7 mouse cellular contexts compared by ENCODE assay signal in genomic region chr16:55933681-55934343, GRCm38 (mm10). TPM values are rescaled to one million over a fixed set of nuclear protein-coding genes. Genes with fewer than 3 reads are reported as not detected.
DNase-seq lines count a peak whose midpoint lies in the region; ATAC-seq lines count a peak whose summit lies in the region.

No protein-coding gene starts in this region.

- DNase-seq in Muller cell, postnatal 12 days (ENCODE audit: inconsistent ontology term), result peak; percentile 42
- DNase-seq in left cerebral cortex, postnatal 14 days (ENCODE audit: low spot score in 2 of 2), result peak; percentile 28 to 33
- peak; percentile 30 to 37 for DNase-seq in spleen, postnatal 14 days (ENCODE audit: low spot score in 2 of 2)

- H3K27ac ChIP-seq in brown adipose tissue, adult 24 weeks (replicated peaks; ENCODE audit: low read depth, low read length), result no peak overlapping the region
- H3K27ac ChIP-seq in forebrain, embryonic 16.5 days (ENCODE audit: low read length), result peak overlapping the region; percentile 72
- H3K27ac ChIP-seq in hindbrain, embryonic 15.5 days (replicated peaks), result peak overlapping the region; percentile 82

- WGBS in forebrain, embryonic 16.5 days, result under 1% methylated on average over 32 of the region's 32 CpGs
- 1% methylated on average over 32 of the region's 32 CpGs for WGBS in hindbrain, embryonic 15.5 days

- ATAC-seq in forebrain, embryonic 16.5 days, result peak; percentile 34
- peak; percentile 65 for ATAC-seq in hindbrain, embryonic 15.5 days (ENCODE audit: low FRiP score, low read depth)
- peak; percentile 43 for ATAC-seq in megakaryocyte progenitor cell, adult 5-6 weeks (replicated peaks; ENCODE audit: poor library complexity)

- no peaks in the 10 kb centered on the region for H3K9me3 ChIP-seq in forebrain, embryonic 16.5 days (ENCODE audit: control insufficient read depth, low read length)
- no peaks in the 10 kb centered on the region for H3K9me3 ChIP-seq in hindbrain, embryonic 15.5 days

- intact Hi-C loops in left cerebral cortex, postnatal 14 days (cut with DNase I), result no loop called here

- H3K27me3 ChIP-seq in forebrain, embryonic 16.5 days (replicated peaks; ENCODE audit: control insufficient read depth, insufficient read depth, low read length), result no peaks in the 10 kb centered on the region
- no peaks in the 10 kb centered on the region for H3K27me3 ChIP-seq in hindbrain, embryonic 15.5 days

- no peaks in the 10 kb centered on the region for H3K36me3 ChIP-seq in forebrain, embryonic 16.5 days (ENCODE audit: control insufficient read depth, insufficient read depth)
- 0 out of 2 replicates have a peak, but pooled peaks cover 6% of the 10 kb centered on the region for H3K36me3 ChIP-seq in hindbrain, embryonic 15.5 days

- peak overlapping the region; percentile 72 for H3K4me2 ChIP-seq in forebrain, embryonic 16.5 days (ENCODE audit: low read length)
- H3K4me2 ChIP-seq in hindbrain, embryonic 15.5 days, result peak overlapping the region; percentile 66

- H3K9ac ChIP-seq in forebrain, embryonic 16.5 days (replicated peaks; ENCODE audit: low read depth, low read length), result peak overlapping the region; percentile 78
- peak overlapping the region; percentile 51 for H3K9ac ChIP-seq in hindbrain, embryonic 15.5 days

- peak overlapping the region; percentile 96 for H3K4me3 ChIP-seq in brown adipose tissue, adult 24 weeks (ENCODE audit: insufficient read depth, low read depth, low read length)
- peak overlapping the region; percentile 61 for H3K4me3 ChIP-seq in forebrain, embryonic 16.5 days (replicated peaks; ENCODE audit: low read length)
- H3K4me3 ChIP-seq in hindbrain, embryonic 15.5 days, result peak overlapping the region; percentile 59

- no peaks in the 10 kb centered on the region for H3K4me1 ChIP-seq in brown adipose tissue, adult 24 weeks (ENCODE audit: control insufficient read depth, insufficient read depth, insufficient read length, low read length)
- peaks cover 6% of the 10 kb centered on the region; the same call in 1 of the 2 replicates for H3K4me1 ChIP-seq in forebrain, embryonic 16.5 days (replicated peaks; ENCODE audit: control insufficient read depth, insufficient read depth, low read length)
- peaks cover 7% of the 10 kb centered on the region; the same call in 1 of the 2 replicates for H3K4me1 ChIP-seq in hindbrain, embryonic 15.5 days (replicated peaks)

RNA-seq across cellular contexts. Expression of gene Cep97, which starts 0.8 kb away (rescaled TPM):
- polyA plus RNA-seq in brown adipose tissue, adult 24 weeks (2012; ENCODE audit: insufficient read depth, insufficient read length, missing spikeins), result 1.4 and 2.0 TPM in 2 replicates
- polyA plus RNA-seq in forebrain, embryonic 16.5 days (2015; fragmentation: Nextera tagmentation; extraction: Ambion mirVana), result 17.5 and 19.4 TPM in 2 replicates
- polyA plus RNA-seq in hindbrain, embryonic 15.5 days (2015; fragmentation: Nextera tagmentation; extraction: Ambion mirVana), result 11.7 and 12.2 TPM in 2 replicates
- 1 to 10 TPM; 9.1 to 10.0 TPM for total RNA-seq in left cerebral cortex, postnatal 14 days (2021)
- total RNA-seq in megakaryocyte progenitor cell, adult 5-6 weeks (2015), result 9.3 and 16.0 TPM in 2 replicates
- 13.4 and 33.3 TPM in 2 replicates for total RNA-seq in megakaryocyte progenitor cell, adult 5-6 weeks (2017)

RNA-seq across cellular contexts. Expression of gene Rpl24, which starts 32.3 kb away (rescaled TPM):
- 743 and 883 TPM in 2 replicates for polyA plus RNA-seq in brown adipose tissue, adult 24 weeks (2012; ENCODE audit: insufficient read depth, insufficient read length, missing spikeins)
- polyA plus RNA-seq in forebrain, embryonic 16.5 days (2015; fragmentation: Nextera tagmentation; extraction: Ambion mirVana), result 484 and 499 TPM in 2 replicates
- polyA plus RNA-seq in hindbrain, embryonic 15.5 days (2015; fragmentation: Nextera tagmentation; extraction: Ambion mirVana), result 454 and 488 TPM in 2 replicates
- total RNA-seq in left cerebral cortex, postnatal 14 days (2021), result 100 to 1,000 TPM; 333 to 350 TPM
- total RNA-seq in megakaryocyte progenitor cell, adult 5-6 weeks (2015), result 1,404 and 1,464 TPM in 2 replicates
- 1,643 and 1,702 TPM in 2 replicates for total RNA-seq in megakaryocyte progenitor cell, adult 5-6 weeks (2017)

RNA-seq across cellular contexts. Expression of gene Nxpe3, which starts 38.7 kb away (rescaled TPM):
- 0.17 TPM in 1 of 2 replicates, not detected in the other for polyA plus RNA-seq in brown adipose tissue, adult 24 weeks (2012; ENCODE audit: insufficient read depth, insufficient read length, missing spikeins)
- polyA plus RNA-seq in forebrain, embryonic 16.5 days (2015; fragmentation: Nextera tagmentation; extraction: Ambion mirVana), result 1.7 and 2.1 TPM in 2 replicates
- polyA plus RNA-seq in hindbrain, embryonic 15.5 days (2015; fragmentation: Nextera tagmentation; extraction: Ambion mirVana), result 1.3 and 1.4 TPM in 2 replicates
- 1 to 10 TPM; 7.3 to 7.5 TPM for total RNA-seq in left cerebral cortex, postnatal 14 days (2021)
- total RNA-seq in megakaryocyte progenitor cell, adult 5-6 weeks (2015), result 4.4 and 6.3 TPM in 2 replicates
- total RNA-seq in megakaryocyte progenitor cell, adult 5-6 weeks (2017), result 4.4 and 6.9 TPM in 2 replicates

RNA-seq across cellular contexts. Expression of gene Zbtb11, which starts 39.9 kb away (rescaled TPM):
- polyA plus RNA-seq in brown adipose tissue, adult 24 weeks (2012; ENCODE audit: insufficient read depth, insufficient read length, missing spikeins), result 6.5 and 7.2 TPM in 2 replicates
- 22.4 and 25.1 TPM in 2 replicates for polyA plus RNA-seq in forebrain, embryonic 16.5 days (2015; fragmentation: Nextera tagmentation; extraction: Ambion mirVana)
- 22.1 and 23.3 TPM in 2 replicates for polyA plus RNA-seq in hindbrain, embryonic 15.5 days (2015; fragmentation: Nextera tagmentation; extraction: Ambion mirVana)
- total RNA-seq in left cerebral cortex, postnatal 14 days (2021), result 10 to 100 TPM; 36.4 to 36.7 TPM
- total RNA-seq in megakaryocyte progenitor cell, adult 5-6 weeks (2015), result 37.2 and 38.2 TPM in 2 replicates
- 38.7 and 45.1 TPM in 2 replicates for total RNA-seq in megakaryocyte progenitor cell, adult 5-6 weeks (2017)
